Mouse (Mus musculus) left cerebral cortex, adult 8-10 months (tissue): ENCODE results near the gene Msmb. TPM values are rescaled to one million over a fixed set of nuclear protein-coding genes. Genes with fewer than 3 reads are reported as not detected.
"Not testable (repeated sequence)": the region's sequence is repeated elsewhere in the genome, so short reads cannot be mapped to it uniquely, and the experiment has no call there.

Experiments
- DNase-seq, 2 experiments: peaks; one replicate each; pipeline ENCODE4 v3.0.0; 2022; ENCODE audit warnings: low spot score in 2 of 2
- total RNA-seq, 4 experiments: library from RNA; stranded (reverse); gene quantifications; 2 replicates each; pipeline ENCODE4 v1.2.4; 2022

Msmb gene
- total RNA-seq, 4 experiments from 2014 or later, result not detected

DNA sequence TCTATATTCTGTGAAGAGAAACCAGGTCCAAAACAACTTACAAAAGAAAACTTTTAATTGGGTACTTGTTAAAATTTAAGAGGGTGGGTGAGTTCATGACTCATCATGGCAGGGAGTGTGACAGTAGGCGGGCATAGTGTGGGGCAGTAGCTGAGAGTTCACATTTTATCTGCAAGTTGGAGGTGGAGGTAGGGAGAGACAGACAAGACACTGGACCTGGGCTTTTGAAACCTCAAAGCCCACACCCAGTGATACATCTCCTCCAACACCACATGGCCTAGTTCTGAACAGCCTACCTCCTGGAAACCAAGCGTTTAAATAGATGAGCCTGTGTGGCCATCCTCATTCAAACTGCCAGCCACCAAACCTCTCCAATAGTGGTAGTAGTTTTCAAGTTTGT lies 33.5 kb downstream of the Msmb start:
- no peak for DNase-seq

DNA sequence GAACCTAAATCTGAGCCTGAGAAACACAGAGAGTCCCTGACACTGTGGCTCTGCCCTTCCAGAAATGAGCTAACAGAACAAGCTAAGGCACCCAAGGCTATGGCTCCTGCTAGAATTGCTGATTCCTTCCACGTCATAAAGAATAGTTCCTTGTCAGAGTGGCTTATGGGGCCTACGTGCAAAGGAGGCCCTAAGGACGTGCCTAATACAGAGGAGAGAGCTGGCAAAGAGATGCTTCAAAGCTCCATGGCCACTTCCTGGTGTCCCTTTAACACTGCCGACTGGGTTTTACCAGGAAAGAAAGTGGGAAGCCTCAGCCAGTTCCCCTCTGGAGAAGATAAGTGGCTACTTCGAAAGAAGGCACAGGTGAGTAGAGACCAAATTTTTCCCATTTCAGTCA lies 34.8 kb downstream of the Msmb start:
- DNase-seq, result not testable (repeated sequence)

DNA sequence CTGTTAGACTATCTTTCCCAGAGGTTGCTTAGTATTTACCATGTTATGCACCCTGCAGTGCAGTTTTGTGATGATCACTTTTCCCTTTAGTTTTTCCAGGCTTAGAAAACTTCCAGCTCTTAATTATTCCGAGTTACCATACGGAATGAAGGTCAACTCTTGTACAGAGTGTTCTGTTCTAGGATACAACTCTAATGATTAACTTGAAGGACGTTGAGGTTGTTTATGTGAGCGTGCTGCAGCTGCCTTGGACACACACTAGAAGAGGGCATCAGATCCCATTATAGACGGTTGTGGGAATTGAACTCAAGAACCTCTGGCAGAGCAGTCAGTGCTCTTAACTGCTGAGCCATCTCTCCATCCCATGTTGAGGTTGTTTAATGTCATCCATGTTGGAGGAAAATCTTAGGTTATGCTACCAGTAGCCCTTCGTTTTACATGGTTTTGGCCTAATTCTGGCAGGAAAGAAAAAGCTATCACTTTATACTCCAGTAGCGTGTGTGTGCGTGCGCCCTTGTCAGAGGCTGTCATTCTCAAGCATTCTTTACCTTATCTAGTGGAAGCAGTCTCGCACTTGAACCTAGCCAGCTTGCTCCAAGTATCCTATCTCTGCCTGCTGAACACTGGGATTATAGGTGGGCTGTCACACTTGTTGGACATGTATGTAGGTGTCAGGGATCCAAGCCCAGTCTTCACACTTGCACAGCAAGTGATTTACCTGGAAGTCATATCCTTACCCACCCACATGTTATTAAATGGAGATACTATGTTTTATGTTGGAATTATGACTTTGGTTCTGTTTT lies 37.8 kb downstream of the Msmb start:
- no peak for DNase-seq

DNA sequence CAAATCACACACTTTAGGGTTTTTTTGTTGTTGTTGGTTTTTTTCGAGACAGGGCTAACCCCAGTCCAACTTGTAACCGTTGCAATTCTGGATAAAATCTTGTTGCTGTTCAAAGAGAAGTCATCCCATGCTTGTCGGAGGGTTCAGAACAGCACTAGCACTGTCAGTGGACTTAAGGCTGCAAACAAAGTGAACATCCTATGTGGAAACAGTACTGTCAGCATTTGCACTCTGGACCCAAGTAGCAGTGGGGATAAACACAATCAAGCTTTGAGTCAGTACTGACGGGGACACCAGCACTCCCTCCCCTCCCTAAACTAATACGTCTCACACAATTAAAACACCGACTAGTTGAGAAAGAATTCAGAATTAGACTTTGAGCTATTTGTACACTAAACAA lies 39.0 kb downstream of the Msmb start:
- no peak for DNase-seq

DNA sequence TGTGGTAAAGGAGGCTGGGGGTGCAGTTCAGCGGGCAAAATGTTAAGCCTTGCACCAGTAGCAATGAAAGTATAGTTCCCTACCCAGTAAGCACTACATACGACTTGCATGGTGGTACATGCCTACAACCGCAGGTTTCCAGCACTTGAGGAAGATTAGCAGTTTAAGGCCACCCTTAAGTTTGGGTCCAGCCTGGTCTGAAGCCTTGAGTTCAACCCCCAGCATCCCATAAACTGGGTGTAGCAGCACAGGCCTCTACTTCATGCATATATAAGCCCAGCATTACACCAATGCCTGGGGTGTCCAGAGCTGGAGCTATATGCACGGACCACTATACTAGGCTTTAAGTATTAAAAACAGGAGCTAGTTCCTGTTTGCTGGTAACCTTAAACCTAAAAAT lies 42.0 kb downstream of the Msmb start:
- DNase-seq, result no peak

DNA sequence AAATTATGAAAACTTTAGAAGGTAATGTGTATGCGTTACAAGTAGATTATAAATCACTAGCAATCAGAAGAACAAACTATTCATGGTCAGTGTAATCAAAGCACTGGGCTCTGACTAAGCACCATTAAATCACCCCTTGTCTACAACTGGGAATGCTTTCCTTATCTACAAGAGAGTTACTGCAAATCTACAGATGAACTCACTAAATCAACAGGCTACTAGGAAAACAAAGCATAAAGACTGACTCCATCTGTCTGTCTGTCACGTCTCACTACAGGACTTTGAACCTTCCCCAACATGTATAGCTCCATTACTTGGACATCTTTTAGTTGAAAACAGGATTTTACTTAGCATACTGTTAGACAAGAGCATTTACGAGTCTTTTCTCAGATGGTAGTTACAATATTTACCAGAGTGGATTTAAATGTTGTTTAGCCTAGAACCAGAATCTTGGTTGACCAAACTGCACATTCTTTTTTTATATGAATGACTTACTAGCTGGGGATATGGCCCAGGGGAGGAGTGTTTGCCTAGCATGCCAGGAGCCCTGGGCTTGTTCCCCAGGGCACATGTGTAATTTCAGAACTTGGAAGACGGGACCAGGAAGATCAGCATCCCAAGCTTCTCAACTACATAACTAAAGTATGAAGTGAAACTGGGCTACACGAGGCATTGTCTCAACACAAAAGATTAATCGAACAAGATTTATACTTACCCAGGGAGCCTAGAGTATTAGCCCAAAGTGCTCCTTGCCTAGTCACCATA lies 49.0 kb downstream of the Msmb start:
- DNase-seq, result no peak

DNA sequence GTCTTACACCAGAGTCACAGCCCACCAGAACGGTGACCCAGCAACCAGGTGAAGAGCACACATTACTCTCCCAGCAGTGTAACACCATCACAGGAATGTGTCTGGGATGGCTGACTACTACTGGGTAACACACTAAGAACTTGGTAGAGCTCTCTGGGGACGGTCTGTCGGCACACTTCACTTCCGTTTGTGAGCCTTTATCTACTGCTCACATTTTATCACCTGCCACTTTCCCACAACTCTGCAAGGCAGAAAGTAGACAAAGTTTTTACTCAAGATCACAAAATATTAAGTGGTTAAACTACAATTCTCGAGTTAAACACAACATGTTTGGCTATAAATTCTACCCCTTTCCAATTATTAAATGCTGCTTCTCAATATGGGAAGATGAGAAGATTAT lies 50.1 kb downstream of the Msmb start:
- DNase-seq, result no peak

DNA sequence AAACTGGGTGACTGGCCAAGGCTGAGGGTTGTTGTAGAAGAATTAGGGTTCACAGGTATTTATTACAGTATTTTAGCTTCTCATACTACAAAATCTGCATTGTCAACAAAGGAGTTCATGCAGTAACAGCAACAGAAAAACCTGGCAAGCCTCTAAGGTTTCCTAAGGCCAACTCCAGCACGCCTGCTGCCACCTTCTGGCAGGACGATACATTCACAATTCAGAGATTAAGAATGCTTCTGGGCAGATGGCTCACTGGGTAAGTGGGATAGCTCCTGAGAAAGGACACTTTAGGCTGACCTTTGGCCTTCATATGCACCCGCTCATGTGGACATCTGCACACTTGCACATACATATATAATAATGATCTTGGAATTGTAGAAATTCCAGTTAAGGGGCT lies 50.6 kb downstream of the Msmb start:
- DNase-seq, result peak in 1 of 2 experiments; percentile 11

DNA sequence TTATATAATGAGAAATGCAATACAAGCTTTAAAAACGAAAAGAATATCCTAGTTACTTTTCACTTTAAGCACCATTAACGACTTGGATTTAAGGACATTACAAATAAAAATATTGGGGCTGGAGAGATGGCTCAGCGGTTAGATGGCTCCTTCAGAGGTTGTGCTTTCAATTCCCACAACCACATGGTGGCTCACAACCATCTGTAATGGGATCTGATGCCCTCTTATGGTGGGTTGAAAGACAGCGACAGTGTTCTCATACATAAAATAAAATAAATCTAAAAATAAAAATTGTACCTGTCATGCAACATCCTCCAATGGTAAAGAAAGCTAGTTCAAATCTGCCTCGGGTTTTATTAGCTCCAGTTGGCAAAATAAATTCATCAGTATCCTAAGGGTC lies 51.7 kb downstream of the Msmb start:
- not testable (repeated sequence) for DNase-seq

DNA sequence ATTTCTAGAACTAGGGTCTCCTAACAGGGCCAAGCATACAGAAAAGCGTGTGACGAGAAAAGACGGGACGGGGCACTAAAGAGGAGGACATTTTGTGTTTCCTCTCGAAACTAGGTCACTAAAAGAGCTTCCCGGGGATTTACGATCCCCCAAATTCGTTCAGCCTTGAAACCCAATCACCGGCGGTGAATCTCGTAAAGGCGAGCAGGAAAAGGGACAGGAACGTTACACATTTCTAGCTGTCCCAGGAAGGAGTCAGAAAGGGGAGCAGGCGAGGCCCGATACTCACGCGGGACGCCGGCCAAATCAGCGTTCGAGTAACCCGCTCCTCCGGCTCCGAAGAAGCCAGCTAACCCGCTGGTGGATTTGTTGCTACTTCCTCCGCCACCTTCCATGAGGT lies 59.5 kb downstream of the Msmb start:
- no peak for DNase-seq

DNA sequence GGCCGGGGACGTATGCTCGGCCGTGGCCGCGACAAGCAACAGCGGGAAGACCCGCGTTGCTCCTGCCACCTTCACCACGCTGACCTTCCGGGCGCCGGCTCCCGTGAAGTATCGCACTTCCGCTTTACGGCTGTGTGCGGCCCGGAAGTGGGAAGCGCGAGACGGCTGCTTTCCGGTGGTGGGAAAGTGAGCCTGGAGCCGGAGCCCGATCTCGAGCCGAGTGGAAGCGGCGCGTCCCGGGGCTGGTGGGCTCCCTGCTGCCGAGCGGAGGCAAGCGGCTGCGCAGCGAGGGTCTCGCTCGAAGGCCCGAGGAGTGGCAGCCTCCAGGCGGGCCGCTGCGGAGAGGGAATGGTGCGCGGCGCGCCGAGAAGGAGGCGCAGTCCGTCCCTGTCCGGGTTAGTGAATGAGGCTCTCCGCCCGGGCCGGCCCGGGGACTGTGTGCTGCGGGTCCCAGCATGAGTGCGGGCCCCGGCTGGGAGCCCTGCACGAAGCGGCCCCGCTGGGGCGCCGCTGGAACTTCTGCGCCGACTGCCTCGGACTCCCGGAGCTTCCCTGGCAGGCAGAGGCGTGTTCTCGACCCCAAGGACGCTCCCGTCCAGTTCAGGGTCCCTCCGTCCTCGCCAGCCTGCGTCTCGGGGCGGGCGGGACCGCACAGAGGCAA lies 60.1 kb downstream of the Msmb start, which contains the start of the genes Timm23 and Parg:
Timm23 (minus strand) TSS at position 108 of the 661 bp plus-strand sequence.
Parg (plus strand) TSS at position 159 of the 661 bp plus-strand sequence.
- DNase-seq, result peak; percentile 78 to 79

Other genes with a start within 250 kb of the Msmb start
- 1 to 10 TPM; 2.4 to 4.9 (median 4.1) TPM for gene Galnt15, start 113.0 kb upstream of the Msmb start, total RNA-seq
- gene Oxnad1, start 56.6 kb upstream of the Msmb start, total RNA-seq, result 10 to 100 TPM; 13.7 to 18.5 (median 16.4) TPM
- gene Dph3, start 56.3 kb upstream of the Msmb start, total RNA-seq, result 10 to 100 TPM; 41.0 to 45.8 (median 45.1) TPM
- gene Ncoa4, start 17.8 kb downstream of the Msmb start, total RNA-seq, result 100 to 1,000 TPM in 1 of 4 experiments, 10 to 100 TPM in 3; 93.6 to 102 (median 95.5) TPM
- gene Timm23, start 59.9 kb downstream of the Msmb start, total RNA-seq, result 10 to 100 TPM; 56.9 to 83.5 (median 63.1) TPM
- 10 to 100 TPM; 37.3 to 42.6 (median 38.8) TPM for gene Parg, start 59.9 kb downstream of the Msmb start, total RNA-seq
- 100 to 1,000 TPM; 120 to 136 (median 125) TPM for gene Ogdhl, start 180.0 kb downstream of the Msmb start, total RNA-seq
- gene 1700024G13Rik, start 246.4 kb downstream of the Msmb start, total RNA-seq, result under 1 TPM in 1 of 4 experiments, not detected in 3; 0.89 TPM